Mouse (Mus musculus): ENCODE measurements around the gene Rerg. TPM values are rescaled to one million over a fixed set of nuclear protein-coding genes. Genes with fewer than 3 reads are reported as not detected.

Rerg gene
- total RNA-seq (2014; fragmentation: Nextera tagmentation) (not detected in 2 replicates), total RNA-seq (2017) (0.05 TPM in 1 of 2 replicates, not detected in the other), polyA plus RNA-seq (2012) (not detected in 2 replicates)

DNA sequence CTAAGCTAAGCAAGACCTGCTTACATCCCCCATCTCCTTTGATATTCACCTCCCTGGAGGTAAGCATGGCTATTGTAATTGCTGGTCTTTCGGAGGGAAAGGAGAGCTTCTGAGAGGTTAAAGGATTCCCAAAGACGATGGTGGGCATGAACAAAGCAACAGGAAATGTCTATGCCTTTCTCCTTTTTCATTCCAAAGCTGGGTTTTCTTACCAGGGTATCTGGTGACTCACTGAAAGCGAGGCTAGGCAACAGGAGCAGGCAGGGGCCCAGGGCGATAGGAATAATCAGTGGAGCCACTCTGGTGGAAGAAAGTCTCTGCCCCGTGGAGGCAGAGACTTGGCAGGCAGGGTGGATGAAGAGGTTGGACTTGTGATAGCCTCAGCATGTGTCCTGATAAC is at the start of gene Rerg:
TSS of gene Rerg (minus strand) at position 272 of the 400 bp plus-strand sequence.
- TF ChIP-seq GATA2 (IDR thresholded peaks at IDR 0.05; ENCODE audit: borderline replicate concordance, low read depth, low read length), result no peak
- TF ChIP-seq GATA1 (IDR thresholded peaks at IDR 0.05; ENCODE audit: borderline replicate concordance, low read length), result no peak
- no peak for TF ChIP-seq TAL1 (conservative IDR thresholded peaks at IDR 0.05; ENCODE audit: low read depth, low read length)
- no peak for TF ChIP-seq POLR2AphosphoS5 (IDR thresholded peaks at IDR 0.05; ENCODE audit: insufficient replicate concordance, low read depth, low read length)
- TF ChIP-seq CTCF (IDR thresholded peaks at IDR 0.05; ENCODE audit: low read depth, low read length), result no peak
- no peak for ATAC-seq (ENCODE audit: extremely low read depth, insufficient number of reproducible peaks, low FRiP score, poor library complexity, severe bottlenecking)
- H3K9me3 ChIP-seq (replicated peaks), result peaks cover 65% of the 10 kb centered on the region
- DNase-seq (ENCODE audit: low spot score), result no peak
- no peaks in the 10 kb centered on the region for H3K36me3 ChIP-seq (replicated peaks)
- H3K4me3 ChIP-seq (ENCODE audit: low read depth, low read length), result no peak within 1 kb of the TSS; the same call in 1 of the 2 replicates
- no peaks in the 10 kb centered on the region for H3K4me1 ChIP-seq (ENCODE audit: insufficient read depth, low read depth, low read length)
- no peaks in the 10 kb centered on the region for H3K27me3 ChIP-seq (ENCODE audit: insufficient read depth, low read length)

DNA sequence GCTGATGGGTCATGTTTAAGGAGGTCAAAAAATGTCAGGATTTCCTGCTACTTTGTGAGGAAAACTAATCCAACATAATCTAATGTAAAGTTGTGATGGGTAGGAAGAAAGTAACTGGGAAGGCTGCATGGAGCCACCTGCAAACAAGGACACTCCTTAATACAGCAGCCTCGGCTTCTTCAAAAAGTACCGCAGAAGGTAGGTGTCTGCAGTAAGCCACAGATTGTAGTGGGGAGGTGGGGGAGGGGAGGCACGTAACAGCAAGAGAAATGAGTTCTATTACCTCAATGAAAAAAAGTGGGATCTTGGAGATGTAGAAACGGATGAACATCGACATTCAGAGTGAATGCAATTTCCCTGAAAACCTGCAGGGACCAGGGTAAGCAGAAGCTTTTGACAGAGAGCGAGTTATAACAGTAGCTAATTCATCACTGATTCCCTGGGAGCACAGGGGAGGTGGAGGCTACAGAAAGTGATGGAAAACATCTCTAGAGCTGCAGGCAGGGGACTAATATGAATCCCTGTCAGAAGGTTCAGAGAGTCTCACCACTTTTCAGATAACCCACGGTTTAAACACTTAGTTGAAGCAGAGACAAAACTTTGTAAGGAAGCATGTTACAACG is 47.7 kb upstream of the Rerg start:
- DNase-seq (ENCODE audit: low spot score) (no peak), ATAC-seq (ENCODE audit: extremely low read depth, insufficient number of reproducible peaks, low FRiP score, poor library complexity, severe bottlenecking) (no peak)
- H3K4me3 ChIP-seq (ENCODE audit: low read depth, low read length), result no peak overlapping the region

DNA sequence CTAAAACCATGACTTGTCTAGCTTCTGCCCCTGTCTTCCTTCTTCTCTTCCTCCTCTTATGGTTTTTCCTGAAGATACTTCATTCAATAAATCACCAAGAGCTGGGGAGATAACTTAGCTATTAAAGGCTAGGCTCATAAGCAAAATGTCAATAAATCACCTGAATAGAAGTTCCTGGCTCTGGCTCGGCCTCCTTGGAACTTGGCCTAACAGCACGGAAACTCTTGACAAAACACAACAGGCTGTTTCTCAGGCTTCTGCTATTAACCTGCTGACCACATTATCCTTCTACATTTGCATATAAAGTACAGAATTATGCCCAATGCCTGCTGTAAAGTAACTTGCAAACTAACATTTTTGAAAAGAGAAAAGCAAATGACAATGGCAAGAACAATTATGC is 41.1 kb upstream of the Rerg start:
- no peak for ATAC-seq (ENCODE audit: extremely low read depth, insufficient number of reproducible peaks, low FRiP score, poor library complexity, severe bottlenecking)

More for the DNA sequence above, 47.7 kb upstream of the Rerg start:
- H3K9me3 ChIP-seq (replicated peaks), result peaks cover 30% of the 10 kb centered on the region
- no peaks in the 10 kb centered on the region for H3K36me3 ChIP-seq (replicated peaks)
- H3K27me3 ChIP-seq (ENCODE audit: insufficient read depth, low read length), result no peaks in the 10 kb centered on the region
- H3K4me1 ChIP-seq (ENCODE audit: insufficient read depth, low read depth, low read length), result no peaks in the 10 kb centered on the region
- no peak for TF ChIP-seq GATA2 (IDR thresholded peaks at IDR 0.05; ENCODE audit: borderline replicate concordance, low read depth, low read length)
- no peak for TF ChIP-seq GATA1 (IDR thresholded peaks at IDR 0.05; ENCODE audit: borderline replicate concordance, low read length)
- TF ChIP-seq TAL1 (conservative IDR thresholded peaks at IDR 0.05; ENCODE audit: low read depth, low read length), result no peak
- TF ChIP-seq CTCF (IDR thresholded peaks at IDR 0.05; ENCODE audit: low read depth, low read length), result no peak
- no peak for TF ChIP-seq POLR2AphosphoS5 (IDR thresholded peaks at IDR 0.05; ENCODE audit: insufficient replicate concordance, low read depth, low read length)

DNA sequence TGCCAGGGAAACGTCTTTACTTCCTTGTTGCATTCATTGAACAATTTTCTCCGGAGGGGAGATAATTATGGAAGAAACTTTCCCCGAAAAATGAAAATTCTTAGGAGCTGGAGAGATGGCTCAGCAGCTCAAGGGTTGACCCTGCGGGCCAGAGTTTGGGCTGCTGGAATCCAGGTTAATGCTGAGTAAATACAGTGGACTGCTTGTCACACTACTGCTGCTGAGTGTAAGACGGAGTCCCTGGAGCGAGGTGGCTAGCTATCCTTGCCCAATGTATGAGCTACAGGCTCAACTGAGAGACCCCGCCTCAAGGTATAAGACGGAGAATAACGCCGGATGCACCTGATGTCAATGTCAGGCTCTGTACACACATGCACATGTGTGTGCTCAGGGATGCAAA is 40.7 kb upstream of the Rerg start:
- Histone ChIP-seq H3K36me3 (replicated peaks) (no peaks in the 10 kb centered on the region), H3K4me3 (ENCODE audit: low read depth, low read length) (no peak overlapping the region), H3K27me3 (ENCODE audit: insufficient read depth, low read length) (no peaks in the 10 kb centered on the region), H3K9me3 (replicated peaks) (peaks cover 58% of the 10 kb centered on the region), H3K4me1 (ENCODE audit: insufficient read depth, low read depth, low read length) (no peaks in the 10 kb centered on the region)
- ATAC-seq (ENCODE audit: extremely low read depth, insufficient number of reproducible peaks, low FRiP score, poor library complexity, severe bottlenecking) (no peak), DNase-seq (ENCODE audit: low spot score) (no peak)
- TF ChIP-seq GATA1 (IDR thresholded peaks at IDR 0.05; ENCODE audit: borderline replicate concordance, low read length) (no peak), POLR2AphosphoS5 (IDR thresholded peaks at IDR 0.05; ENCODE audit: insufficient replicate concordance, low read depth, low read length) (no peak), CTCF (IDR thresholded peaks at IDR 0.05; ENCODE audit: low read depth, low read length) (no peak), TAL1 (conservative IDR thresholded peaks at IDR 0.05; ENCODE audit: low read depth, low read length) (no peak), GATA2 (IDR thresholded peaks at IDR 0.05; ENCODE audit: borderline replicate concordance, low read depth, low read length) (no peak)

More for the DNA sequence above, 41.1 kb upstream of the Rerg start:
- Histone ChIP-seq H3K9me3 (replicated peaks) (peaks cover 61% of the 10 kb centered on the region), H3K27me3 (ENCODE audit: insufficient read depth, low read length) (no peaks in the 10 kb centered on the region), H3K36me3 (replicated peaks) (no peaks in the 10 kb centered on the region), H3K4me3 (ENCODE audit: low read depth, low read length) (no peak overlapping the region), H3K4me1 (ENCODE audit: insufficient read depth, low read depth, low read length) (no peaks in the 10 kb centered on the region)
- no peak for TF ChIP-seq CTCF (IDR thresholded peaks at IDR 0.05; ENCODE audit: low read depth, low read length)
- no peak for TF ChIP-seq POLR2AphosphoS5 (IDR thresholded peaks at IDR 0.05; ENCODE audit: insufficient replicate concordance, low read depth, low read length)
- TF ChIP-seq GATA2 (IDR thresholded peaks at IDR 0.05; ENCODE audit: borderline replicate concordance, low read depth, low read length), result no peak
- no peak for TF ChIP-seq TAL1 (conservative IDR thresholded peaks at IDR 0.05; ENCODE audit: low read depth, low read length)
- no peak for TF ChIP-seq GATA1 (IDR thresholded peaks at IDR 0.05; ENCODE audit: borderline replicate concordance, low read length)
- no peak for DNase-seq (ENCODE audit: low spot score)

DNA sequence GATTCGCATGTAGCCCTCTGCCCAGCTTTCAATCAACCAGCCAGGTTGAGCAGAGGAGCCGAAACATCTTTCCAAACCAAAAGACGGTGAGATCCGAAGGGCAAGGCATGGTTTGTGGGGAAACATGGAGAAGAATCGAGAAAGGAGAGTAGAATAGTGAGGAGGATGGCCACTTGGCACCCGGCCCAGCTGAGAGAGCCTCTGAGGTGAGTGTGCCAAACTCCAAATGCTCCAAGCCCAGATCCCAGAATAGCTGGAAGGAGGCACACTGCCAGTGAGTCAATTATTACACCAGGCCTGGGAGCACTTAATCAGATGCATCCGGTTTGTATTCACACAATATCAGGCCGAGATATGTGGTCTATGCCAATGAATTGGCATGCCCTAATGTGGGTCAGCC is 39.7 kb upstream of the Rerg start:
- Histone ChIP-seq H3K4me3 (ENCODE audit: low read depth, low read length) (no peak overlapping the region), H3K27me3 (ENCODE audit: insufficient read depth, low read length) (no peaks in the 10 kb centered on the region), H3K4me1 (ENCODE audit: insufficient read depth, low read depth, low read length) (no peaks in the 10 kb centered on the region), H3K9me3 (replicated peaks) (peaks cover 63% of the 10 kb centered on the region), H3K36me3 (replicated peaks) (no peaks in the 10 kb centered on the region)
- DNase-seq (ENCODE audit: low spot score) (no peak), ATAC-seq (ENCODE audit: extremely low read depth, insufficient number of reproducible peaks, low FRiP score, poor library complexity, severe bottlenecking) (no peak)
- no peak for TF ChIP-seq CTCF (IDR thresholded peaks at IDR 0.05; ENCODE audit: low read depth, low read length)
- TF ChIP-seq GATA2 (IDR thresholded peaks at IDR 0.05; ENCODE audit: borderline replicate concordance, low read depth, low read length), result no peak
- TF ChIP-seq GATA1 (IDR thresholded peaks at IDR 0.05; ENCODE audit: borderline replicate concordance, low read length), result no peak
- no peak for TF ChIP-seq POLR2AphosphoS5 (IDR thresholded peaks at IDR 0.05; ENCODE audit: insufficient replicate concordance, low read depth, low read length)
- TF ChIP-seq TAL1 (conservative IDR thresholded peaks at IDR 0.05; ENCODE audit: low read depth, low read length), result no peak

DNA sequence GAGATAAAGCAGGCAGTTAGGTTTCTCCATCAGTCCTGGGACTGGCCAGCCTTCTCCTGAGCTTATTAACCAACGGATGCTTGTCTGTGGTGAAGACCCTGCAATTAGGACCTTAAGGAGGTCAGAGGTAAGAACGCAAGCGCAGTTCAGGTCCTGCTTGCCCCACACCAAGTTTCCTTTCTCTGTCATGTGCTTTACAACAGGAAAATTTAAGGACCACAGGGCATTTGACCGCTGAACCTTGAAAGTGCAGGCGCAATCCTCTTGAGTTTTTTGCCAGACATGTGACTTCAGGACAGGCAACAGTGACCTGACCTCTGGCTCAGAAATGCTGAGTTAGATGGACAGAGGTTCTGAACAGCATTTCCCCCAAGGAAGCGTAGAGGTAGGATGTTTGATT is 36.8 kb upstream of the Rerg start:
- no peak for TF ChIP-seq POLR2AphosphoS5 (IDR thresholded peaks at IDR 0.05; ENCODE audit: insufficient replicate concordance, low read depth, low read length)
- Histone ChIP-seq H3K9me3 (replicated peaks) (peaks cover 62% of the 10 kb centered on the region), H3K4me1 (ENCODE audit: insufficient read depth, low read depth, low read length) (no peaks in the 10 kb centered on the region), H3K4me3 (ENCODE audit: low read depth, low read length) (no peak overlapping the region), H3K36me3 (replicated peaks) (no peaks in the 10 kb centered on the region), H3K27me3 (ENCODE audit: insufficient read depth, low read length) (no peaks in the 10 kb centered on the region)
- ATAC-seq (ENCODE audit: extremely low read depth, insufficient number of reproducible peaks, low FRiP score, poor library complexity, severe bottlenecking) (no peak), DNase-seq (ENCODE audit: low spot score) (no peak)

Data from G1E (cell line).